Mouse (Mus musculus) gastrocnemius, adult 8-10 months (tissue): ENCODE results near the gene Arhgef2. TPM values are rescaled to one million over a fixed set of nuclear protein-coding genes. Genes with fewer than 3 reads are reported as not detected.

Source experiments
- DNase-seq, 2 experiments: peaks; one replicate each; pipeline ENCODE4 v3.0.0; 2022; ENCODE audit warnings: low spot score in 2 of 2
- total RNA-seq, 4 experiments: library from RNA; stranded (reverse); gene quantifications; 2 replicates each; pipeline ENCODE4 v1.2.4; 2022

Gene Arhgef2
- total RNA-seq, 4 experiments from 2014 or later: 13.5 to 19.0 (median 16.6) TPM

- no peak for DNase-seq
These were observed 54.0 kb downstream of the Arhgef2 start for GRCm38 (mm10) chr3:88659798-88660197.

- DNase-seq: no peak
These were observed 58.3 kb downstream of the Arhgef2 start for GRCm38 (mm10) chr3:88664095-88664494.

GRCm38 (mm10) chr3:88677399-88677798 is 71.6 kb downstream of the Arhgef2 start:
- peak; percentile 24 to 52 for DNase-seq

- no peak for DNase-seq
These were observed 78.0 kb downstream of the Arhgef2 start for GRCm38 (mm10) chr3:88683814-88684213.

GRCm38 (mm10) chr3:88684236-88684979 is 78.6 kb downstream of the Arhgef2 start:
- DNase-seq: no peak

GRCm38 (mm10) chr3:88684980-88685941 is 79.5 kb downstream of the Arhgef2 start, which contains the start of gene Khdc4:
Khdc4 (plus strand) TSS chr3:88685803.
- DNase-seq: peak; percentile 93 to 96

GRCm38 (mm10) chr3:88685958-88686451 is 80.2 kb downstream of the Arhgef2 start:
- DNase-seq: peak in 1 of 2 experiments; percentile 9

- DNase-seq: no peak
These were observed 81.2 kb downstream of the Arhgef2 start for GRCm38 (mm10) chr3:88686734-88687611.

- no peak for DNase-seq
These were observed 83.3 kb downstream of the Arhgef2 start for GRCm38 (mm10) chr3:88689079-88689478.

- DNase-seq: no peak
These were observed 89.8 kb downstream of the Arhgef2 start for GRCm38 (mm10) chr3:88695545-88695944.

Other genes with a start within 250 kb of the Arhgef2 start
- under 1 TPM; 0.15 to 0.94 (median 0.56) TPM for gene Paqr6, start 241.4 kb upstream of the Arhgef2 start, total RNA-seq
- gene Bglap3, start 233.2 kb upstream of the Arhgef2 start, total RNA-seq: not detected
- not detected for gene Bglap2, start 227.3 kb upstream of the Arhgef2 start, total RNA-seq
- gene Bglap, start 221.5 kb upstream of the Arhgef2 start, total RNA-seq: not detected
- 10 to 100 TPM; 15.5 to 18.5 (median 16.7) TPM for gene Pmf1, start 195.6 kb upstream of the Arhgef2 start, total RNA-seq
- 10 to 100 TPM; 19.5 to 22.4 (median 21.5) TPM for gene Slc25a44, start 180.8 kb upstream of the Arhgef2 start, total RNA-seq
- 1 to 10 TPM in 2 of 4 experiments, under 1 TPM in 2; 0.48 to 1.2 (median 1.00) TPM for gene Sema4a, start 144.8 kb upstream of the Arhgef2 start, total RNA-seq
- 10 to 100 TPM; 59.0 to 76.0 (median 67.8) TPM for gene Lmna, start 96.0 kb upstream of the Arhgef2 start, total RNA-seq
- under 1 TPM; 0.07 to 0.31 (median 0.15) TPM for gene Mex3a, start 73.6 kb upstream of the Arhgef2 start, total RNA-seq
- gene Rab25, start 57.7 kb upstream of the Arhgef2 start, total RNA-seq: not detected
- 10 to 100 TPM; 83.0 to 95.4 (median 86.1) TPM for gene Lamtor2, start 52.9 kb upstream of the Arhgef2 start, total RNA-seq
- gene Ubqln4, start 52.2 kb upstream of the Arhgef2 start, total RNA-seq: 100 to 1,000 TPM in 1 of 4 experiments, 10 to 100 TPM in 3; 91.9 to 112 (median 94.6) TPM
- 10 to 100 TPM; 41.5 to 44.9 (median 43.1) TPM for gene Ssr2, start 30.1 kb upstream of the Arhgef2 start, total RNA-seq
- not detected for gene Rxfp4, start 47.2 kb downstream of the Arhgef2 start, total RNA-seq
- gene Khdc4, start 79.8 kb downstream of the Arhgef2 start, total RNA-seq: 10 to 100 TPM; 15.5 to 19.1 (median 17.7) TPM
- 10 to 100 TPM; 18.4 to 27.6 (median 20.6) TPM for gene Rit1, start 110.9 kb downstream of the Arhgef2 start, total RNA-seq
- gene Syt11, start 169.2 kb downstream of the Arhgef2 start, total RNA-seq: 1 to 10 TPM; 4.0 to 6.3 (median 4.6) TPM
- gene Gon4l, start 229.3 kb downstream of the Arhgef2 start, total RNA-seq: 10 to 100 TPM; 12.5 to 16.1 (median 16.0) TPM